Mouse (Mus musculus) fibroblast of lung, adult 2 months (primary cell): ENCODE measurements around the gene Iglon5.
A peak's percentile ranks its signal among the peaks of the same experiment; 100 is the strongest.

Experiments used
- DNase-seq: peaks from one replicate; pipeline ENCODE4 v3.0.0-alpha.2; 2011; ENCODE audit warnings: low read depth

Iglon5 gene

GRCm38 (mm10) chr7:43489631-43490125 is at the start of gene Iglon5:
Gene Iglon5, minus strand, starts transcription at chr7:43490075.
- DNase-seq, result no peak

- DNase-seq, result no peak
These were observed 48.6 kb upstream of the Iglon5 start for GRCm38 (mm10) chr7:43538524-43538923.

GRCm38 (mm10) chr7:43532936-43533505 is 43.1 kb upstream of the Iglon5 start:
- no peak for DNase-seq

- DNase-seq, result peak; percentile 17
These were observed 40.4 kb upstream of the Iglon5 start for GRCm38 (mm10) chr7:43530216-43530785.

GRCm38 (mm10) chr7:43525313-43525712 is 35.4 kb upstream of the Iglon5 start:
- no peak for DNase-seq

- no peak for DNase-seq
These were observed 32.9 kb upstream of the Iglon5 start for GRCm38 (mm10) chr7:43522776-43523175.

- no peak for DNase-seq
These were observed 28.5 kb upstream of the Iglon5 start for GRCm38 (mm10) chr7:43518341-43518740.

- no peak for DNase-seq
These were observed 25.2 kb upstream of the Iglon5 start for GRCm38 (mm10) chr7:43515076-43515475.

- DNase-seq, result no peak
These were observed 22.6 kb upstream of the Iglon5 start for GRCm38 (mm10) chr7:43512519-43512918.

- DNase-seq, result no peak
These were observed 22.0 kb upstream of the Iglon5 start for GRCm38 (mm10) chr7:43511707-43512478.

- DNase-seq, result no peak
These were observed 5.6 kb upstream of the Iglon5 start for GRCm38 (mm10) chr7:43495343-43496021.

GRCm38 (mm10) chr7:43490861-43491260 is 986 bp upstream of the Iglon5 start:
- no peak for DNase-seq

GRCm38 (mm10) chr7:43490182-43490584 is 308 bp upstream of the Iglon5 start:
- no peak for DNase-seq

- no peak for DNase-seq
These were observed 1.2 kb downstream of the Iglon5 start for GRCm38 (mm10) chr7:43488646-43489045.

GRCm38 (mm10) chr7:43483236-43483635 is 6.6 kb downstream of the Iglon5 start:
- no peak for DNase-seq

GRCm38 (mm10) chr7:43482090-43482716 is 7.7 kb downstream of the Iglon5 start:
- no peak for DNase-seq

- DNase-seq, result peak; percentile 63
These were observed 8.7 kb downstream of the Iglon5 start for GRCm38 (mm10) chr7:43481191-43481590.

GRCm38 (mm10) chr7:43476376-43476775 is 13.5 kb downstream of the Iglon5 start:
- no peak for DNase-seq

GRCm38 (mm10) chr7:43475706-43476105 is 14.2 kb downstream of the Iglon5 start:
- no peak for DNase-seq

GRCm38 (mm10) chr7:43470373-43470772 is 19.5 kb downstream of the Iglon5 start:
- no peak for DNase-seq

GRCm38 (mm10) chr7:43466099-43466694 is 23.7 kb downstream of the Iglon5 start:
- DNase-seq, result no peak
